Mouse (Mus musculus) ES-Bruce4 (cell line): ENCODE measurements at regions not wholly inside any gene's neighbourhood (a gene's known extent, or its start where the extent isn't known, plus 50 kb on each side); places are given as distances from the start of the nearest gene placed in this dataset.

Experiments used
- EP300 ChIP-seq: IDR thresholded peaks from 2 replicates; pipeline ENCODE4 v1.6.1; 2011; ENCODE audit warnings: low read depth, low read length; ENCODE audit not compliant: insufficient read depth
- POLR2A ChIP-seq: IDR thresholded peaks from one replicate; pipeline ENCODE4 v1.8.1; 2011; ENCODE audit warnings: low read length; ENCODE audit not compliant: insufficient read depth

DNA sequence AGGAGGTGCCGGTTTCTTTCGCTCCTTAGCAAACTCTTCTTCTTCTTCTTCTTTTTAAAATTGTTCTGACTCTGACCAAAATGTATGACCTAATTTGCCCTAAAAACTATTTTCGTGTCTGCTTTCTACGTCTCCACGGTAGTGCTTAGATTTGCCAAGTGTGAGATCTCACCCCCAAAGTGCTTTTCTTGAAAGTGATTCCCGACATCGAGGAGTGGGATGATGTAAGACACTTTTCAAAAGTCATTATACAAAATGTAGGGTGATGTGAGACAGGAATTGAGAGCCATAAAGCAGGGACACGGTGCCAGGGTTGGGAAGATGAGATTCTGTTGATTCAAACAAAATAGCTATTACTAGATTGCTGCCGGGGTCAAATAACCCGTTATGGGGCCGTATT, 139.5 kb downstream of the Enc1 start:
- TF ChIP-seq POLR2A (no peak), EP300 (no peak)
